Mouse (Mus musculus) adipocyte (in vitro differentiated cells): ENCODE results near the gene Arhgap24.
A peak's percentile ranks its signal among the peaks of the same experiment; 100 is the strongest.

ENCODE experiments used
- DNase-seq: peaks from one replicate; pipeline ENCODE4 v3.0.0-alpha.2; 2016; ENCODE audit warnings: low spot score

The Arhgap24 gene

DNA sequence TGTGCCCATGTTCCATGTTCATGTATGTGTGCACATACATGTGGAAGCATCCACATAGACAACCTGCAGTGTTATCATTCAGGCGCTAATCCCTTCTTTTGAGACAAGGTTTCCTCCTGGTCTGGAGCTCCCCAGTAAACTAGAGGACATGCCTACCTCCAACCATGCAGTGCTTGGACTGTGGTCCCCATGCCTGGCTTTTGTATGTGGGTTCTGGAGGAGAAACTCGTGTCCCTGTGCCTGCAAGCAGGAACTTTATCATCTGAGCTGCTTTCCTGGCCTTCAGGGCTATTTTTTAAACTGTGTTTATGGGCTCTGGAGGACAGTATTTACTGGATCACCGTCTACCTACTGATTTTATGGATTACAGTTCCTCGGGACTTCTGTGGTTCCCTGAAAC is 262.9 kb downstream of the Arhgap24 start:
- DNase-seq = no peak

DNA sequence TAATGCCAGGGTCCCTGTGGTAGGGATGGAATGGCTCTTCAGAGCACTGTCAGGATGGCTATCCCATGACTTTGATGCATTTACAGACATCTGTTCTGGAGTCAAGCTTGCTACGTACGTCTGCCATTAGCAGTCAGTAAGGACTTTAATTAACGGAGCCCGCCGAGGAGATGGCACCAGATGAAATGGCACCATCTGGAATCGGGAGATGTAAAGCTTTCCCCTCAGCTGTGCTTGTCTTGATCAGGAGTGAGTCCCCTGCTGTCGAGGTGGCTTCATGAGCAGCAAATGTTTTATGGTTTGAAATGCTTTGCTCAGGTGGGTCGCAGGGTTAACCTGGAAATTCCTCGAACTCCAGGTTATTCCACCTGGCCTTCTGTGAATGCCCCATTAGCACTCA is 267.0 kb downstream of the Arhgap24 start:
- DNase-seq = no peak

DNA sequence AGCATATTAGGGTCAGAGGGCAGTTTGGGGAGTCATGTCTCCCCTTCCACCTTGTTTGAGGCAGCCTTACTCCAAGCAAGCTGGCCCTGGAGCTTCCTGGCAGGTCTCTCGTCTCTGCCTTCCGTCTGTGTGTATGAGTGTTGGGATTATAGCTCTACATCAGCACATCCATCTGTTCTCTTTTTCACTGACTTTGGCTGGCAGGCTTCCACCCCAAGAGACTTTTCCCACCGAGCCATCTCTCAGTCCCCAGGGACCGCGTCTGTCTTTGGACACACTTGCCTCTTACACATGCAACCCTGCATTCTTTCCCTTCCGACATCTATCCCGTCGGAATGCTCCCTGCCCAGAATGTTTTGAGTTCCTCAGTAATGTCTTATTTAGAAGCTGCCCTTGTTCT is 267.8 kb downstream of the Arhgap24 start:
- DNase-seq = no peak

DNA sequence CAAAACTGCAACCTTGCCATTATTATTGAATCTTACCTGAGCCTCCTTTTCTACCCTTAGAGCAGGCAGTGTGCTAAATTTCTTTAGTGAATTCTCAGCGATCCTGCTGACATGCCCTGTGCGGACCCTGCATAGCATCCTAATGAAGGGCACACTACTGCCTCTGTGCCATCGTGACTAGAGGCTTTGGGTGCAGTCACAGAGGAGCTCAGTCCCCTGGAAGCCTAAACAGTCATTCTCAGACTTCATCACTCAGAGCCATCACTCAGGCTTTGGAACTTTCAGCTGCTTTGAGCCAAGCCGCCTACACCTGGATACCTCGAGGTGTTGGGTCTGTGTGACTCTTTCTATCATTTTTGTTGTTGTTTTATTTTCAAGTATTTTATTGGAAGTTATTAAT is 269.5 kb downstream of the Arhgap24 start:
- no peak for DNase-seq

DNA sequence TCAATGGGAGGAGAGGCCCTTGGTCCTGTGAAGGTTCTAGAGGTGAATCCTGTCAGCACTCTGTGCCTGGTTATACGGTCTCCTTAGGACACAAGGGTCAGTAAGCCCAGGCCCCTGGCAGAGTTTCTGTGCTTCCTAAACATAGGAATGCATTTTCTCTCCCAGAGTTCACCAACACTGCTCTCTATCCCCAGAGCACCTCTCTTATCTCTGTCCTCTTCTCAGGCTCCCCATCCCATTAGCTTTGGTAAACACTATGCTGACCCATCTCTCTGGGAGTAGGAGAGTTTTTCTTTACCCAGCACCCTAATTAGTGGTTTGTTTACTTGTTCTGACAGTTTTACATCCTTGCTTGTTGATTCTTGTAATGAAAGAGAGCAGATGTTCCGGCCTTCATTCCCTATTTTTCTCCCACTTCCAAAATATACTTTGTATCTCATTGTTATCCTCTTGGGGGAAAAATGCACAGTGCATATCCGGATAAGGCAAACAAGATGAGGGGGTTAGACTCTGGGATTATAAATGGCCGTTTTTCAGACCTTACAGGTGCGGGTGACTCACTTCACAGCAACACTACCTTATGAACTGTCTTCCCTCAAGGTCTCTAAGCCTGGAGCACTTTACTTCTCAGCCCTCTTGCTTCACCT is 270.6 kb downstream of the Arhgap24 start:
- DNase-seq = no peak

DNA sequence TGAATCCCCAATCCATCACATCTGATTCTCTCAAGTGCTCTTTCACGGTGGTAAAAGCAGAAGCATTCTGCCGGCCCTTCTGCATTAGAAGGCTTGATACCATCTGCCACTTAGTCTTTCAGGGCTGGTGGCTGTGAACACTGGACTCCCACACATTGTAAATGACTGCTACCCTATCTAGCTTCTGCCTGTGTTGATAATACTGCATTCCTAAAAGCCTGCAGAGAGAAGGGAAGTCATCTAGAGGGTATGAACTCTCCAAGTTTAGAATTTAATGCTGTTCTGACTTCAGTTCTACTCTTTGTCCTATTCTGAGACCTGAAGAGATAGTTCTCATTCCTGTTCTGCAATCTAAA is 271.1 kb downstream of the Arhgap24 start:
- no peak for DNase-seq

DNA sequence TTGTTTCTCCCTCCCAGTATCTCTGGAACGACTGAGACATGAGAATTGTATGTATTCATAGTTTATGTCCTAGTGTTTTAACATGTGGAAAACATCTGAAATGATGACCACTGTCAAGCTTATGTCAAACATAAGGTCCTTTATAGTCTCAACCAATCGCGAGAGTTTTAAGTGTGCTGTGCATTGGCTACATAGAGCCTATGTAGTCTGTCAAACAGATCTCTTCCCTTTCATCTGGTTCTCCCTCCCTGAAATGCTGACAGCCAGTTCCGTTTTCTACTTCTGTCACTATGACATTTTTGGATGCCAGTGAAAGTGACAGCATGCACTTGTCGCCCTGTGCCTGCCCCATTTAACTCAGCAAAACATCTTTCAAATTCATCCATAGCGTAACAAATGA is 275.8 kb downstream of the Arhgap24 start:
- no peak for DNase-seq

DNA sequence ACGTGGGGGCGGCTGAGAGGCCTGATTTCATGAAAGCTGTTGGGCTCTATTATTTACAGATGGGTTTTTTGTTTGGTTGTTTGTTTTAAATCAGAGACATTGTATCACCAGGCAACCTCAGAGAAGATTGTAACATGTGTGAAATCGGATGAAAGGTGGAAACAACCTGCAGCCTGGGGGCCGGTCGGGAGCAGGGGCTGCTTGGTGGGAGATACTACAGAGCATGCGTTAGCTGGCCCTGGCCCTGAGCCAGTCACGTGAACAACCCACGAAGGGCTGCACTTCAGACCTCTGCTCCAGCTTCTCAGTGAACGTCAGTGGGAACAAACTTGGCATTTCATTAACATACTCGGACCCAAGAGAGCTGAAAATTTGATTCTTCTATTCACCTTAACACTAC is 284.5 kb downstream of the Arhgap24 start:
- DNase-seq = no peak

DNA sequence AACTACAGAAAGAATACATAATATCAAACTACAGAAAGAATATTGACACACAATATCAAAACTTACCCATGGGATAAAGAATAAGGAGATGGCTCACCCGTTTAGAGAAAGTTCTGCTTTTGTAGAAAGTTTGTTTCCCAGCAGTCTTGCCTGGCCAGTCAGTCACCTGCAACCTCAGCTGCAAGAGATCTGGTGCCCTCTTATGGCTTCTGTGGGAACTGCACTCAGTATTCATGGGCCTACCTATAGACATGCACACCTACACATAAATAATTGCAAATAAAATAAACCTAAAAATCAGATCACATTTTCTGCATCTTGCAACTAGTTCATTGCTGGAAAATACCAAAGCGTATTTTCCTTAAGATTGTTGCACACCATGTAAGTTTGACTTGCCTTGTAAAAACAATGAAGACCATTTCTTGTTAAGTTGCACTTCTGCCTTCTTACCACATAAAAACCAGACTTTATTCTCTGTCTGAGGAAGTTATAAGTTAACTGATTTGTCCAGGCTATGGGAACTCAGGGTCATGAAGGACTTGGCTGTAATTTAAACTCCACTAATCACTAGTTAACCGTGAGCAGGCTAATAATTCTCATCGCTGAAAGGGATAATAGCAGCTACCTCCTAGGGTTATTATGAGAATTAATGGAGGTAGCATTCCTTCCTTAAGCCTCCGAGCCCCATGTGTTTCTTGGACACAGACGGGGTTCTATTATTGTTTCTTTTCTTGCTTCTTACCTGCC is 285.3 kb downstream of the Arhgap24 start:
- DNase-seq = peak; percentile 25

DNA sequence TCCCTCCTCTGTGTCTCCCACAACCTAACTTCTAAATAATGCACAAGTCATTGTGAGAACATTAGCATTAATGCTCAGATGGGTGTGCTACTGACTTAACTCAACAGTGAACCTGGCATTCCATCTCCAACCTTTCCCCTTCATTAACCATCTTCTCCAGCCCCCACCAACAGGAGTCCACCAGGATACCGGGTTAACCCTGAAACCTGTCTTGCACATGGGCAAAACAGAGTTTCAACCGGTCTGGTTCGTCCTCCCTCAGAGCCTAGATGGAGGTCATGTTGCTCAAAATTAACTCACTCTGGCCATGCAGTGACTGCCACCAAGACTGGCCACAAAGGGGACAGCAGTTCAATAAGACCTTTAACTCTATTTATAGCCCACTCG is 285.9 kb downstream of the Arhgap24 start:
- no peak for DNase-seq

DNA sequence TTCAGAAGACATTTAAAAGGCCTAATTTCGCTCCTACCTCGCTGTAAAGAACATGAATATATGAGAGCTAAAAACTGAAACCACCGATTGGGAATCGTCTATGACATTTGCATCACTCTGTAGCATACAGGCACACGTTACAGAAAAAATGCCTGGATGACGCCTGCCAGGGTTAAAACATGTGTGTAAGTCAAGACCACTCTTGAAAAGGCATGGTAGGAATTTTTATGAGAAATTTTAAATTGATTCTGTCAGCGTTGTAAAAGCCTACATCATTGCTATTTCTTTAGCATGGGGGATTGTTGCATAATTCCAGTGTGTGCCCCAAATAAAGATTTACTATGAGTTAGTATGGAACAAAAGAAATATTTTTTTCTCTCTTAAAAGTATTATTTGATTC is 286.6 kb downstream of the Arhgap24 start:
- no peak for DNase-seq

DNA sequence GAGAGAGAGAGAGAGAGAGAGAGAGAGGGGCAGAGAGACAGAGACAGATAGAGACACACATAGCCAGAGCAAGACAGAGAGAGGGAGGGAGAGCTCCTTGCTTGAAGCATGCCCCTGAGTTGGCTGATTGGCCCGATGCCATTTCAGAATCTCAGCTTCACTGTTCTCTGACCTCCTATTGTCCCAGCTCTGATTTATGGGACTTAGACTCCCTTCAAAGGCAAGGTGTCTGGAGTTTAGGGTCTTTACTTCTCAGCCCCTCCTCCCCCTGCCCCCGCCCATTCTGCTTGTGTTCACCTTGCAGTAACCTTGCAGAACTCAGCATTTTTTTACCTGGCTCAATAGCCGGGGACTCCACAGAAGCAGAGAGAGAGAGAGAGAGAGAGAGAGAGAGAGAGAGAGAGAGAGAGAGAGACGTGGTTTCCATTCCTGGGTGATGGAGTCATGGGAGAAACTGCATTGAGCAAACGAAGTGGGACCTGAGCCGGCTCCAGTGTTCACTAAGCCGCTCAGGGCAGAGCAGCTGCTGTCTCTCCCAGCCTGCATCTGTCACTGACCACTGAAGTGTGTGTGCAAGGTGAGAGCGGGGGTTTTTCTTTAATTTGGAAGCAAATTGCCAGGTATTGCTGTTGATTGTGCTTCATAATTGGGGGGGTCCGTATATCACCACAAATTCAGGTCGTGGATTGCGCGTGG is 287.3 kb downstream of the Arhgap24 start:
- DNase-seq = no peak

DNA sequence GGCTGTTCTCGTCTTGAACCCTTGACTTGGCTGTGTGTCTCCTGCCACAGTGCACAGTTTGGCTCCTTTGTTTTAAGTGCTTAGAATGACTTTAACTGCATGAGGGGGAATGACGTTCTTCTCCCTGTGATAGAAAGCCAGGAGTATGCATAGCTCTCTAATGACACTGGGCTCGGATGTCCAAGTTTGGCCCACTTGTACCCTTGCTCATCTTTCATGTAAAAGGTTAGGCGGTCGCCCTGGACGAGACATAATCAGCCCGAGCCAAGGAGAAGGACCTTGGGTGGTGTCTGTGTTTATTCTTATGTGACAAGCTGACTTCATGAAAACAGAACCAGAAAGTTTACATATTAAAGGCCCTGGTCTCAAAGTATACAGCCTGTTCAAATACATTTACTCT is 289.4 kb downstream of the Arhgap24 start:
- no peak for DNase-seq

DNA sequence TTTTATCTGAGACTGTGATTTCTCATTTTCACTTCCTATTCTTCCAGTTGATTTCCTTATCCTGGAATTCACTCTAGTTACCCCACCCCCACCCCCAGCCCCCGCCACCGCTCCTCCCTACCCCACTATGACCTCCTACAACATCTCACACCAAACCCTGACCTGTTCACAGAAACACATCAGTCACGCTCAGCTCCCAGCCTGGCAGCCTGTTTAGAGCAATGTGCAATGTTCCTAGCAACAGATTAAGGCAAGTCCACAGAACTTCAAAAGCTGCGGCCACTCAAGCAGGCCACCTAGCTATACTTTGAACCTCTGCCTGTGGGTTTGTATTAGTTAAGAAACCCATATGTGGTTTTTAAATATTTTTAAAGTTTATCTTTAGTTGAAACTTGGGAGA is 293.3 kb downstream of the Arhgap24 start:
- no peak for DNase-seq

DNA sequence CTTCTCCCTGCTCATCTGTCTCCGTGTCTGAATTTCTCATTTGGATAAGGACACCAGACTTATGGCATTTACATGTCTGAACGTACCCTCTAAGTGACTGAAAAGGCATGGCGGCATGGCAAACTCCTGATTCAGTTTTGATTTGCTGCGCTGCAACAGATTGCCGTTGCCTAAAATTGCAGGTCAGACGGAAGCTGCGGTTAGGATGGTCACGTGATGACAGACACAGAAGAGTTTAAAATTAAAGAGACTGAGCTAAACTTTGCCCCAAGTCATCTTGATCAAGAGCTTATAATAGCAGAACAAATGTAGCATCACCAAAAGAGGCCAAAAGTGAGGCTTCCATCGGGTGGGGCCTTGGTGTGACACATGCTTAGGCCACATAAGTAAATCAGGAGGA is 296.1 kb downstream of the Arhgap24 start:
- DNase-seq = no peak

DNA sequence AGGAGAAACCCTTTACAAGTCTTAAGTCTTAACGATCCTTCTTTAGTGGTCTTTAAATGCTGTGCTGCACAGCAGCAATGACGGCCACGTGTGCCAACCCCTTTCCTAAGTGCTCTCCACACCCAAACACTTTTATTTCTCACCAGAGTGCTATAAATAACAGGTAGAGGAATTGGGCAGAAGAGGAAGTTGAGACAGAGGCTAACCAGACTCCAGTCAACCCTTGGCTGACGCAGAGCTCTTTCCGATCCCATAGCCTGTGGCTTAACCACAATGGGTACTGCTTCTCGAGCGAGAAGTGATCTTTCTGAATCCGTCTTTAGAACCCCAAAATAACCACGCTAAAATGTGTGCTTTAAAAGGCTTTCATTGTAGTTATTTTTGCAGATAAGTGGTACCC is 296.7 kb downstream of the Arhgap24 start:
- DNase-seq = no peak

DNA sequence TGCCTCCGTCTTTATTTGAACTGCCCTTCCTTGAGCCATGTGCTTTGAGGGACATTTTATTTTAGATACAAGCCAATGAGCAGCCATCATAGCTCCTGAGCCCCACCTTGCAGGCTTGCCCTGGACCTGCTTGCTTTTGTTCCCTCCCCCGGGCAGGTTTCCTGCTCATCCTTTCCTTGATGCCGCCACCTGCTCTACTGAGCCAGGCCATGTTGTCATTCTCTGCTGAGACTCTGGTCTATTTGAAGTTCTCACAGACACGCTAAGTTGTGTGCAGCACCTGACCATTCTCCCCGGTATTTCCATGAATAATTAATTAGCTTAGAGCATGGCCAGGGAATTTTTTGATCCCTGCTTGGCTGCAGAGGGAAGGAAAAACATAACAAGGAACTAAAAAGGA is 297.1 kb downstream of the Arhgap24 start:
- no peak for DNase-seq

DNA sequence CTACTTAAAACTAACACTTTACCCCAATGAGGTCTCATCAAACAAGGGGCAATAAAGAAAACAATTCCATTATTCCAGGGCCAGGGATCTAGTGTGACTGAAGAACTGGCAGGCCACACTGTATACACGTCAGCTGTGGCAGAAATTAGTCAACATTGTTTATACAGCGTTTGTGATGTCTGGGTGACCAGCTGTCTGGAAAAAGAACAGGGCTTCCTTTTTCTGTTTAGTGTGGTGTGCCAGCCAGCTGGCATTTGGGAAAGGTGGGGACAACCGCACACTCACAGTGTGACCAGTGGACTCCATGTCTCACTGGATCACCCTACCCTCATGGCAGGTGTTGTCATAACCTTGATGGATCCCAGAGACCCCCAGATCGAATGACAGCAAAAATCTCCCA is 302.4 kb downstream of the Arhgap24 start:
- peak; percentile 29 for DNase-seq

DNA sequence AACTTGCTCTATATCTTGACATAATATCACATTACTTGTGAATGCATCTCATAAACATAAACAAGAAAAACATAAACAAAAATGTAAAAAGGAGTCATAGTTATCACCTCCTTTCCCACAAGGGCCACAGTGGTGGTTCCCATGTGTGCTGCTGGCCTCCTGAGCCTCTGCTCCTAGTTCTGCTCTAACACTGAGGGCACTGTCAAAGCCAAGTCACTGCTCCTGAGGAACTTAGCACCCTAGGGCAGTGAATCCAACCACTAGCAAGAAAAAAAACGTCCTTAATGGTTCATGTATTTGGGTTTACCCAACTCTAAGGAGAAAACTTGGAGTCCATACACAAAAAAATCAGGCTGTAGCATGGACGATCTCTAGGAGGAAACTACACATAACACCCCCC is 304.9 kb downstream of the Arhgap24 start:
- no peak for DNase-seq

DNA sequence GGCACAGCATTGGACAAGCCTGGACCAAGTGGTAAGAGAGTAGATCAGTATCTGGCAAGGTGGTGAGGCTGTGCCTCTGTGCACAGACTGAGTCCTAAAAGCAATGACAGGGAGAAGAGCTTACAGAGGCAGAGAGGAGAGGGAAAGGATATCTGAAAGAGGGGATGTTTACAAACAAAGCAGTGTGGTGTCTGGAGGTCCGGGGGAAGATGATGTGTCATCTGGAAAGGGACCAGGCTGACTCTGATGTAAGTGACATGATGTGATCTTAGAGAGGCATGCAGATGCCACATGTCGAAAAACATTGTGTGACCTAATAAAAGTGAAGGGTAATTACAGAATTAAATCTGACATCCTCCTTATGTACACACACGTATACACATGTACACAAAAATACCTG is 307.2 kb downstream of the Arhgap24 start:
- no peak for DNase-seq

DNA sequence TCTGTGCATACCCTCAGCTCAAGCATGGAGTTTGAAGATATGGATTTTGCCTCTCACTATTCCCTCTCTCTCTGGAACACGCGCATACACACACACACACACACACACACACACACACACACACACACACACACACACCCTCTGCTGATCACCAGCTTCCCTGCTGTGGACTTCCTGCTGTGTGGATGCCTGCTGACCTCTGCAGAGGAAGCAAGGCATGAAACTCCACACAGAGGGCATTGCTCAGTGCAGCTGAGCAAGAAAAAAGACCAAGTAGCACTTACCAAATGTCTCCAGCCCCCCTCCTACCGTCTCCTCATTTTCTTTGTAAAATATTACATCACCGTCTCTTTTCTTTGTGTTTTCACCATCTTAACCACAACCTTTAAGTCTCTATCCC is 310.1 kb downstream of the Arhgap24 start:
- DNase-seq = no peak

DNA sequence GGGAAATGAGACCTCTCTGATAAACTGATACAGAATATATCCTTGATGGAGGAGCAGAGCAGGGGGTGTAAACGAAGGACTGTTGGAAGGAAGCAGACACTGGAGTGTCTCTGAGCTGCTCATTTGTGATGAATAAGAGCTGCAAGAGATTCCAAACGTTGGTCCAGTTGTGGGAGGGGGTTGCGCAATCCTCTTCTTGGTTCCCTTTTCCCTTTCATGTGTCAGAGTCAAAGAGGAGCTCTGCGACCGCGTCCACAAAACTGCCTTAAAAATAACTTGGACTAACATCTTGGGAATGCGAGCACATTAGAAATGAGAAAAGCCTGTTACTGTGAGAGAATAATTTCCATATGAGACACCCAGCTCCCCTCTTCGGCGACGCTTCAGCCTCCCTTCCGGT is 312.3 kb downstream of the Arhgap24 start:
- peak; percentile 5 for DNase-seq

DNA sequence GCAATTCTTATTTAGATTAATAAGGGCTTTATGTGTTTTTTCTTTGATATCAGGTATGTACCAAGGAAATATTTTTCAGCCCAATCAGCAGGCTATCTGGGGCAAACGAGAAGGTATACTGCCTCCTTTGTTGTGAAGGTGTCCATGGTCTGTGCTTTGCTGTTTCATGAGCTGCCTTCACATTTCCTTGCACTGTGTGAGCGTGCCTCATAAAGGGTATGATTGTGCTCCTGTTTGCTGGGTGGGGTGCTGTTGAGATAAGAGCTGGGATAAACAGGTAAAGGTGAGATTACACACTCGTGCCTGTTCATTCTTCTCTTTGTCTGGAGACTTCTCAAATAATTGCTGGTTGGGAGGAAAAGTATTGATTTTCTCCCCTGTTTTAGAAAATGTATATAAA is 320.3 kb downstream of the Arhgap24 start:
- DNase-seq = no peak

DNA sequence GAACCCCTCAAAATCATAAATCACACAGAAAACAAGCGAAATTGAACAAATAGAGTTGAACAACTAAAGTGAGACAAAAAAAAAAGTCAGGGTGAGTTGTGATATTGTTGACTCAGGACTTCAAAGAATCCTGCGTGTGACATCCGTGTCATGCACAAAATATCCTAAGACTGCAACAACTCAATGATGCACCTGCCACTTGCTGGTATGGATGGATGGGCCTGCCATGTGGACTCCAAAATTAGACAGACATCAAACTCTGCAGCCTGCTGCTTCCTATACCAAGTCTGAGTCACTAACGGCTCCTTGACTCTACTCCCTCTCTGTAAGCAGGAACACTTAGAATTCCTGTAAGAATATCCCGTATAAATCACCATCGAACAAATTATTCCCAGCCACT is 321.6 kb downstream of the Arhgap24 start:
- no peak for DNase-seq
